Mouse (Mus musculus): ENCODE data around the gene Xkr7. TPM values are rescaled to one million over a fixed set of nuclear protein-coding genes. Genes with fewer than 3 reads are reported as not detected.

The Xkr7 gene
- total RNA-seq, 2 experiments from 2014 or later = 2.0 TPM

GRCm38 (mm10) chr2:153045884-153046299, 14.2 kb downstream of the Xkr7 start:
- no peak overlapping the region for H3K27ac ChIP-seq
- no peak overlapping the region for H3K4me3 ChIP-seq
- DNase-seq (ENCODE audit: low spot score in 2 of 2) = peak in 1 of 2 experiments; percentile 32
- no peak for TF ChIP-seq CTCF (conservative IDR thresholded peaks at IDR 0.05)

- no peak overlapping the region for H3K4me3 ChIP-seq
- peak; percentile 33 to 71 for DNase-seq (ENCODE audit: low spot score in 2 of 2)
- TF ChIP-seq CTCF (conservative IDR thresholded peaks at IDR 0.05) = peak; percentile 85
- H3K27ac ChIP-seq = no peak overlapping the region
Measured at GRCm38 (mm10) chr2:153047828-153048465, 16.3 kb downstream of the Xkr7 start.

- Histone ChIP-seq H3K27ac (no peak overlapping the region), H3K4me3 (no peak overlapping the region)
- DNase-seq (ENCODE audit: low spot score in 2 of 2) = peak in 1 of 2 experiments; percentile 22
- TF ChIP-seq CTCF (conservative IDR thresholded peaks at IDR 0.05) = no peak
Measured at GRCm38 (mm10) chr2:153049288-153049996, 17.8 kb downstream of the Xkr7 start.

- DNase-seq (ENCODE audit: low spot score in 2 of 2) = no peak
- H3K27ac ChIP-seq = no peak overlapping the region
- H3K4me3 ChIP-seq = no peak overlapping the region
- TF ChIP-seq CTCF (conservative IDR thresholded peaks at IDR 0.05) = no peak
Measured at GRCm38 (mm10) chr2:153049997-153050358, 18.3 kb downstream of the Xkr7 start.

GRCm38 (mm10) chr2:153051095-153051494, 19.4 kb downstream of the Xkr7 start:
- no peak for TF ChIP-seq CTCF (conservative IDR thresholded peaks at IDR 0.05)
- Histone ChIP-seq H3K27ac (no peak overlapping the region), H3K4me3 (no peak overlapping the region)
- no peak for DNase-seq (ENCODE audit: low spot score in 2 of 2)

GRCm38 (mm10) chr2:153051537-153051936, 19.9 kb downstream of the Xkr7 start:
- no peak for DNase-seq (ENCODE audit: low spot score in 2 of 2)
- Histone ChIP-seq H3K4me3 (no peak overlapping the region), H3K27ac (no peak overlapping the region)
- TF ChIP-seq CTCF (conservative IDR thresholded peaks at IDR 0.05) = no peak

- peak; percentile 65 for TF ChIP-seq CTCF (conservative IDR thresholded peaks at IDR 0.05)
- Histone ChIP-seq H3K4me3 (no peak overlapping the region), H3K27ac (no peak overlapping the region)
- DNase-seq (ENCODE audit: low spot score in 2 of 2) = no peak
Measured at GRCm38 (mm10) chr2:153052700-153053351, 21.2 kb downstream of the Xkr7 start.

- no peak for TF ChIP-seq CTCF (conservative IDR thresholded peaks at IDR 0.05)
- no peak for DNase-seq (ENCODE audit: low spot score in 2 of 2)
- no peak overlapping the region for H3K4me3 ChIP-seq
- H3K27ac ChIP-seq = no peak overlapping the region
Measured at GRCm38 (mm10) chr2:153053896-153054295, 22.2 kb downstream of the Xkr7 start.

- no peak overlapping the region for H3K27ac ChIP-seq
- no peak for DNase-seq (ENCODE audit: low spot score in 2 of 2)
- TF ChIP-seq CTCF (conservative IDR thresholded peaks at IDR 0.05) = peak; percentile 66
- no peak overlapping the region for H3K4me3 ChIP-seq
Measured at GRCm38 (mm10) chr2:153055270-153055920, 23.7 kb downstream of the Xkr7 start.

GRCm38 (mm10) chr2:153058365-153058764, 26.7 kb downstream of the Xkr7 start:
- TF ChIP-seq CTCF (conservative IDR thresholded peaks at IDR 0.05) = no peak
- no peak overlapping the region for H3K4me3 ChIP-seq
- H3K27ac ChIP-seq = no peak overlapping the region
- no peak for DNase-seq (ENCODE audit: low spot score in 2 of 2)

- TF ChIP-seq CTCF (conservative IDR thresholded peaks at IDR 0.05) = no peak
- H3K4me3 ChIP-seq = no peak overlapping the region
- no peak overlapping the region for H3K27ac ChIP-seq
- no peak for DNase-seq (ENCODE audit: low spot score in 2 of 2)
Measured at GRCm38 (mm10) chr2:153060216-153060615, 28.6 kb downstream of the Xkr7 start.

GRCm38 (mm10) chr2:153063394-153063793, 31.7 kb downstream of the Xkr7 start:
- H3K4me3 ChIP-seq = no peak overlapping the region
- no peak for TF ChIP-seq CTCF (conservative IDR thresholded peaks at IDR 0.05)
- no peak for DNase-seq (ENCODE audit: low spot score in 2 of 2)
- no peak overlapping the region for H3K27ac ChIP-seq

Measured in layer of hippocampus, adult 2 months (tissue).